In genomic region chr17:57173351-57173750, GRCm38 (mm10) we compare ENCODE assay signal across 32 mouse cellular contexts. TPM values are rescaled to one million over a fixed set of nuclear protein-coding genes. Genes with fewer than 3 reads are reported as not detected.
DNase-seq lines count a peak whose midpoint lies in the region; ATAC-seq and TF ChIP-seq lines count a peak whose summit lies in the region.
"Had no signal": no experiment of that assay in that cellular context is flagged by ENCODE, and none has a peak within 500 bp of the region (broad histone marks: within the 10 kb centered on the region; RNA-seq: fewer than 3 reads in every experiment).

No protein-coding gene starts in this region.

- H3K27me3 ChIP-seq in liver, embryonic 13.5 days, result no peaks in the 10 kb centered on the region
- no peaks in the 10 kb centered on the region for H3K27me3 ChIP-seq in liver, postnatal 0 days (ENCODE audit: insufficient read depth, low read length)
- H3K27me3 ChIP-seq: embryonic facial prominence, embryonic 12.5 days; embryonic facial prominence, embryonic 15.5 days; forebrain, embryonic 12.5 days; forebrain, embryonic 15.5 days; hindbrain, embryonic 12.5 days; hindbrain, embryonic 15.5 days had no signal

- H3K9ac ChIP-seq in liver, embryonic 13.5 days, result no peak overlapping the region
- H3K9ac ChIP-seq in liver, postnatal 0 days (replicated peaks), result no peak overlapping the region
- H3K9ac ChIP-seq: embryonic facial prominence, embryonic 12.5 days; embryonic facial prominence, embryonic 15.5 days; forebrain, embryonic 12.5 days; forebrain, embryonic 15.5 days; hindbrain, embryonic 12.5 days; hindbrain, embryonic 15.5 days had no signal

- no peak overlapping the region for H3K4me3 ChIP-seq in liver, embryonic 13.5 days (replicated peaks)
- no peak overlapping the region for H3K4me3 ChIP-seq in liver, postnatal 0 days (ENCODE audit: low read depth, low read length)
- H3K4me3 ChIP-seq in left cerebral cortex, adult 2 months, result no peak overlapping the region
- H3K4me3 ChIP-seq: embryonic facial prominence, embryonic 12.5 days; embryonic facial prominence, embryonic 15.5 days; forebrain, embryonic 12.5 days; forebrain, embryonic 15.5 days; hindbrain, embryonic 12.5 days; hindbrain, embryonic 15.5 days had no signal

- H3K36me3 ChIP-seq in liver, embryonic 13.5 days, result no peaks in the 10 kb centered on the region
- H3K36me3 ChIP-seq in liver, postnatal 0 days (replicated peaks; ENCODE audit: insufficient read depth, low read length), result no peaks in the 10 kb centered on the region
- H3K36me3 ChIP-seq: embryonic facial prominence, embryonic 12.5 days; embryonic facial prominence, embryonic 15.5 days; forebrain, embryonic 12.5 days; forebrain, embryonic 15.5 days; hindbrain, embryonic 12.5 days; hindbrain, embryonic 15.5 days had no signal

- no peak overlapping the region for H3K4me2 ChIP-seq in liver, embryonic 13.5 days
- no peak overlapping the region for H3K4me2 ChIP-seq in liver, postnatal 0 days (ENCODE audit: low read depth, low read length)
- H3K4me2 ChIP-seq: embryonic facial prominence, embryonic 12.5 days; embryonic facial prominence, embryonic 15.5 days; forebrain, embryonic 12.5 days; forebrain, embryonic 15.5 days; heart, embryonic 11.5 days; hindbrain, embryonic 12.5 days; hindbrain, embryonic 15.5 days had no signal

- H3K27ac ChIP-seq in liver, embryonic 13.5 days, result no peak overlapping the region
- no peak overlapping the region for H3K27ac ChIP-seq in liver, postnatal 0 days (ENCODE audit: low read depth)
- H3K27ac ChIP-seq in left cerebral cortex, adult 2 months, result no peak overlapping the region
- H3K27ac ChIP-seq: embryonic facial prominence, embryonic 12.5 days; embryonic facial prominence, embryonic 15.5 days; forebrain, embryonic 12.5 days; forebrain, embryonic 15.5 days; hindbrain, embryonic 12.5 days; hindbrain, embryonic 15.5 days had no signal

- no peak for TF ChIP-seq EP300 in liver, postnatal 0 days (IDR thresholded peaks at IDR 0.05; ENCODE audit: low read depth)

- DNase-seq in liver, embryonic 13.5 days, result no peak
- DNase-seq in liver, postnatal 0 days, result no peak
- peak; percentile 3 for DNase-seq in lung, postnatal 36 days
- DNase-seq in lung, postnatal 14 days, result no peak
- no peak for DNase-seq in left cerebral cortex, adult 2 months (ENCODE audit: extremely low spot score in 1 of 2, low spot score in 2 of 2)
- DNase-seq: adrenal gland, postnatal 10 days; adrenal gland, postnatal 36 days; cerebellum, adult 18-20 months; cerebellum, adult 9-10 months; cerebellum, postnatal 14 days; gastrocnemius, postnatal 10 days; gastrocnemius, postnatal 36 days had no signal

- WGBS in liver, embryonic 13.5 days (ENCODE audit: insufficient replicate concordance), result 38% methylated on average over 4 of the region's 4 CpGs
- WGBS in liver, postnatal 0 days (ENCODE audit: insufficient replicate concordance), result 54% methylated on average over 4 of the region's 4 CpGs

- H3K4me1 ChIP-seq in liver, embryonic 13.5 days (replicated peaks), result peaks cover 12% of the 10 kb centered on the region
- H3K4me1 ChIP-seq in liver, postnatal 0 days (ENCODE audit: insufficient read depth), result no peaks in the 10 kb centered on the region
- H3K4me1 ChIP-seq: embryonic facial prominence, embryonic 12.5 days; embryonic facial prominence, embryonic 15.5 days; forebrain, embryonic 12.5 days; forebrain, embryonic 15.5 days; hindbrain, embryonic 12.5 days; hindbrain, embryonic 15.5 days had no signal

- intact Hi-C loops in left cerebral cortex, adult 2 months (cut with DNase I), result no loop called here

- 0 out of 2 replicates have a peak, but pooled peaks have one; percentile 53 for ATAC-seq in liver, embryonic 13.5 days (ENCODE audit: low read depth)
- ATAC-seq in liver, postnatal 0 days, result no peak
- ATAC-seq in common myeloid progenitor, adult 5-6 weeks (replicated peaks; ENCODE audit: low read depth, poor library complexity, severe bottlenecking), result peak; percentile 32; the same call in 1 of the 2 replicates
- ATAC-seq in megakaryocyte-erythroid progenitor cell, adult 5-6 weeks (replicated peaks; ENCODE audit: low FRiP score, low TSS enrichment, poor library complexity, severe bottlenecking), result peak; percentile 77
- no peak for ATAC-seq in erythroid progenitor cell, adult 5-6 weeks (replicated peaks; ENCODE audit: low FRiP score, poor library complexity, severe bottlenecking)
- ATAC-seq: CD4-positive, CD25-positive, alpha-beta regulatory T cell, adult 4 months; forebrain, embryonic 15.5 days; Patski had no signal

- no peak for TF ChIP-seq CTCF in liver, postnatal 0 days (IDR thresholded peaks at IDR 0.05; ENCODE audit: low read depth)
- no peak for TF ChIP-seq CTCF in left cerebral cortex, adult 2 months (IDR thresholded peaks at IDR 0.05)

- H3K9me3 ChIP-seq in liver, embryonic 13.5 days (replicated peaks), result no peaks in the 10 kb centered on the region
- H3K9me3 ChIP-seq in liver, postnatal 0 days (ENCODE audit: low read length), result no peaks in the 10 kb centered on the region
- H3K9me3 ChIP-seq: embryonic facial prominence, embryonic 12.5 days; embryonic facial prominence, embryonic 15.5 days; forebrain, embryonic 12.5 days; forebrain, embryonic 15.5 days; hindbrain, embryonic 12.5 days; hindbrain, embryonic 15.5 days had no signal

RNA-seq across cellular contexts. Expression of gene Tnfsf14, which starts 20.6 kb away (rescaled TPM):
- 1.4 and 1.8 TPM in 2 replicates for polyA plus RNA-seq in liver, embryonic 13.5 days (2015; fragmentation: Nextera tagmentation; extraction: Ambion mirVana)
- 1.7 and 1.9 TPM in 2 replicates for polyA plus RNA-seq in liver, postnatal 0 days (2015; fragmentation: Nextera tagmentation; extraction: Ambion mirVana)
- total RNA-seq in common myeloid progenitor, adult 5-6 weeks (2017), result 7.2 and 9.0 TPM in 2 replicates
- 1.0 and 1.2 TPM in 2 replicates for total RNA-seq in megakaryocyte-erythroid progenitor cell, adult 5-6 weeks (2014; fragmentation: Nextera tagmentation)
- total RNA-seq in megakaryocyte-erythroid progenitor cell, adult 5-6 weeks (2017), result 0.99 and 1.6 TPM in 2 replicates
- 1.7 and 2.5 TPM in 2 replicates for total RNA-seq in erythroid progenitor cell, adult 5-6 weeks (2015; ENCODE audit: low replicate concordance)
- total RNA-seq in erythroid progenitor cell, adult 5-6 weeks (2017; ENCODE audit: low replicate concordance), result 1.4 TPM in 1 of 2 replicates, not detected in the other
- total RNA-seq in left cerebral cortex, adult 2 months (2021), result not detected
- total RNA-seq: gastrocnemius, adult 18-20 months; heart, postnatal 25 days had no signal
- polyA plus RNA-seq: C2C12; forebrain, embryonic 15.5 days; heart, embryonic 14.5 days; heart, postnatal 0 days; hindbrain, embryonic 12.5 days; Patski had no signal

RNA-seq across cellular contexts. Expression of gene Cd70, which starts 23.8 kb away (rescaled TPM):
- not detected in 2 replicates for polyA plus RNA-seq in liver, embryonic 13.5 days (2015; fragmentation: Nextera tagmentation; extraction: Ambion mirVana)
- not detected in 2 replicates for polyA plus RNA-seq in liver, postnatal 0 days (2015; fragmentation: Nextera tagmentation; extraction: Ambion mirVana)
- total RNA-seq in common myeloid progenitor, adult 5-6 weeks (2017), result not detected in 2 replicates
- not detected in 2 replicates for total RNA-seq in megakaryocyte-erythroid progenitor cell, adult 5-6 weeks (2014; fragmentation: Nextera tagmentation)
- not detected in 2 replicates for total RNA-seq in megakaryocyte-erythroid progenitor cell, adult 5-6 weeks (2017)
- not detected in 2 replicates for total RNA-seq in erythroid progenitor cell, adult 5-6 weeks (2015; ENCODE audit: low replicate concordance)
- not detected in 2 replicates for total RNA-seq in erythroid progenitor cell, adult 5-6 weeks (2017; ENCODE audit: low replicate concordance)
- under 1 TPM in 1 of 2 experiments, not detected in 1; 0.58 TPM for total RNA-seq in left cerebral cortex, adult 2 months (2021)
- total RNA-seq: adrenal gland, adult 18-20 months; adrenal gland, postnatal 10 days; adrenal gland, postnatal 36 days; gastrocnemius, adult 18-20 months; gastrocnemius, postnatal 10 days; gastrocnemius, postnatal 36 days; heart, adult 8-10 months; heart, postnatal 25 days; hematopoietic stem cell, adult 5-6 weeks had no signal
- polyA plus RNA-seq: C2C12; embryonic facial prominence, embryonic 15.5 days; forebrain, embryonic 12.5 days; heart, embryonic 11.5 days; heart, embryonic 14.5 days; heart, postnatal 0 days; hindbrain, embryonic 12.5 days; Patski had no signal

RNA-seq across cellular contexts. Expression of gene C3, which starts 54.6 kb away (rescaled TPM):
- polyA plus RNA-seq in liver, embryonic 13.5 days (2015; fragmentation: Nextera tagmentation; extraction: Ambion mirVana), result 98.2 and 119 TPM in 2 replicates
- polyA plus RNA-seq in liver, postnatal 0 days (2015; fragmentation: Nextera tagmentation; extraction: Ambion mirVana), result 1,136 and 1,364 TPM in 2 replicates
- 8.4 and 19.3 TPM in 2 replicates for total RNA-seq in common myeloid progenitor, adult 5-6 weeks (2017)
- 8.9 TPM in 1 of 2 replicates, not detected in the other for total RNA-seq in megakaryocyte-erythroid progenitor cell, adult 5-6 weeks (2014; fragmentation: Nextera tagmentation)
- total RNA-seq in megakaryocyte-erythroid progenitor cell, adult 5-6 weeks (2017), result 1.7 and 7.1 TPM in 2 replicates
- total RNA-seq in erythroid progenitor cell, adult 5-6 weeks (2015; ENCODE audit: low replicate concordance), result 128 and 134 TPM in 2 replicates
- total RNA-seq in erythroid progenitor cell, adult 5-6 weeks (2017; ENCODE audit: low replicate concordance), result 69.4 and 132 TPM in 2 replicates
- total RNA-seq in left cerebral cortex, adult 2 months (2021), result under 1 TPM; 0.29 to 0.42 TPM

Comparison
In these comparisons a context has a peak if more than half of its experiments do, and no peak if none do; other contexts are left out.
1. ATAC-seq: peak in liver, embryonic 13.5 days (single experiment), common myeloid progenitor, adult 5-6 weeks (single experiment) and megakaryocyte-erythroid progenitor cell, adult 5-6 weeks (single experiment); none in liver, postnatal 0 days (single experiment) and erythroid progenitor cell, adult 5-6 weeks (single experiment).